Mouse (Mus musculus): ENCODE measurements around the gene Ndel1. TPM values are rescaled to one million over a fixed set of nuclear protein-coding genes. Genes with fewer than 3 reads are reported as not detected.

Gene Ndel1
- total and polyA plus RNA-seq, 3 experiments: 31.1 to 46.9 (median 35.2) TPM

DNA sequence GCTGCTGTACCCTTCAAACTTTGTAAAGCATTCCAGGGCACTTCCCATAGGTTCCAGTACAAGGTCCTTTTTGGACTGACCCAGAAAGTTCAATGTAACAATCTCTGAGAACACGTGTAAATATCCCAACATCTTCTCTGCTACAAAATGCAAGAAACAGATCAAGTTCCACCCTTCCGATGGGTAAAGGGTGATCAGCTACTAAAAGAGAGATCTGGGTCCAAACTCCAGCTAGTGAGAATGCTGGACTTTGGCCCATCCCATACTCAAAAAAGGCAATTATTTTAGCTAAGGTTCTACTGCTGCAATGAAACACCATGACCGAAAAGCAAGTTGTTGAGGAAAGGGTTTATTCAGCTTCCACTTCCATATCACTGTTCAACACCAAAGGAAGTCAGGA lies 17.0 kb downstream of the Ndel1 start:
- TF ChIP-seq SIN3A (IDR thresholded peaks at IDR 0.05; ENCODE audit: low read length) (no peak), EP300 (IDR thresholded peaks at IDR 0.05; ENCODE audit: low read length) (no peak), JUND (conservative IDR thresholded peaks at IDR 0.05; ENCODE audit: low read depth, low read length) (no peak)
- H3K27me3 ChIP-seq (replicated peaks): no peaks in the 10 kb centered on the region
- H3K79me2 ChIP-seq (replicated peaks; ENCODE audit: control insufficient read depth, extremely low read depth, insufficient read depth, poor library complexity, severe bottlenecking): peaks cover 26% of the 10 kb centered on the region
- no peak overlapping the region for H3K27ac ChIP-seq (ENCODE audit: insufficient read depth, low read depth)
- no peak overlapping the region for H3K4me2 ChIP-seq (ENCODE audit: insufficient read depth, low read depth, poor library complexity, severe bottlenecking)
- H3K4me3 ChIP-seq (replicated peaks in 1 of 3; ENCODE audit: low read depth in 2 of 3, low read length in 2 of 3, poor library complexity in 1 of 3): no peak overlapping the region
- H3K9ac ChIP-seq (ENCODE audit: insufficient read depth, low read depth): no peak overlapping the region
- dilution Hi-C loops (cut with MboI; ENCODE audit: extremely low pct_ligation_motif_present, extremely low pct_unique_long_range_greater_than_20kb, low sequenced_read_pairs) (no loop called here), in situ Hi-C loops (cut with MboI; ENCODE audit: low pct_ligation_motif_present, low pct_unique_long_range_greater_than_20kb, low sequenced_read_pairs) (no loop called here)
- peaks cover 0 to 5% of the 10 kb centered on the region in 2 experiments for H3K36me3 ChIP-seq (replicated peaks in 1 of 2; ENCODE audit: control insufficient read depth in 1 of 2, insufficient read depth in 1 of 2, low read length in 1 of 2)
- peaks cover 2 to 39% of the 10 kb centered on the region in 2 experiments; a peak in 2 of 4 replicates for H3K4me1 ChIP-seq (ENCODE audit: control insufficient read depth in 1 of 2, insufficient read depth in 2 of 2)
- DNase-seq (ENCODE audit: extremely low read depth): no peak
- H3K9me3 ChIP-seq (replicated peaks; ENCODE audit: low read length): no peaks in the 10 kb centered on the region

DNA sequence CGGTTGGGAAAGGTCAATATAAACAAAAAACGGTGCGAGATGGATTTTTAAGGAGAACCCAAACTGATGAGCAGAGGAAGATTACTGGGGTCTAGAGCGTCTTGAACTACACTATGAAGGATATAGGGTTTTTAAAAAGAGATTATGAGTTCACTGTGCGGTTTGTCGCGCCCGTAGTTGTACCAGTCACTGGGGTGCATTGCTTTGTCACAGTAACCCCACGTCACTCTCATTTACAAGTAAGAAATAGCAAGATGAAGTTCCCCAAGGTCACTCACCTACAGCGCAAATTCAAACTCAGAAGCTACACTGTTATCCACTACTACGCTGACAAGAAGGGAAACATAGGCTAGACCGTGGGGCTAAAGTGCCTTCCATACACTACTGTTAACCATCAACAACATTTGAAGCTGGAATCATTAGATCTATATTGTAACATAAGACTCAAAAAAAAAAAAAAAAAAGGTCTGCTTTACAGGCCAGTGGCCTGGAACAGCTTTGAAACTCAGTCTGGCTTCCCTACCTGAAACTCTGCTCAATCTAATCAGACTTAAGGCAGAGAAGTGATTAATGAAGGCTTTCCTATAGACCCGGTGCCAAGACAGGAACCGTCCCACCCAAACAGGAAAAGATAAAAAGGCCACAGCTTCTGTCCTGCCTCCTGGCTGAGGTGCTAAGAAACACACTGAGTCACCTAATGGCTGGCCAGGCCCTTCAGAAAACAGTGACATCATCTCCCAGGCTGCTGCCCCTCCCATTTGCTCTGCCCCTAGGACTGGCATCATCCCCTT lies 17.9 kb downstream of the Ndel1 start:
- H3K4me3 ChIP-seq (replicated peaks in 1 of 3; ENCODE audit: low read depth in 2 of 3, low read length in 2 of 3, poor library complexity in 1 of 3): peak overlapping the region; percentile 63 to 92 (median 77)
- H3K9ac ChIP-seq (ENCODE audit: insufficient read depth, low read depth): peak overlapping the region; percentile 97
- peaks cover 2 to 37% of the 10 kb centered on the region in 2 experiments; a peak in 2 of 4 replicates for H3K4me1 ChIP-seq (ENCODE audit: control insufficient read depth in 1 of 2, insufficient read depth in 2 of 2)
- H3K79me2 ChIP-seq (replicated peaks; ENCODE audit: control insufficient read depth, extremely low read depth, insufficient read depth, poor library complexity, severe bottlenecking): peaks cover 33% of the 10 kb centered on the region
- H3K4me2 ChIP-seq (ENCODE audit: insufficient read depth, low read depth, poor library complexity, severe bottlenecking): peak overlapping the region; percentile 92
- dilution Hi-C loops (cut with MboI; ENCODE audit: extremely low pct_ligation_motif_present, extremely low pct_unique_long_range_greater_than_20kb, low sequenced_read_pairs) (no loop called here), in situ Hi-C loops (cut with MboI; ENCODE audit: low pct_ligation_motif_present, low pct_unique_long_range_greater_than_20kb, low sequenced_read_pairs) (no loop called here)
- DNase-seq (ENCODE audit: extremely low read depth): peak; percentile 75
- no peaks in the 10 kb centered on the region for H3K27me3 ChIP-seq (replicated peaks)
- H3K9me3 ChIP-seq (replicated peaks; ENCODE audit: low read length): no peaks in the 10 kb centered on the region
- peak overlapping the region; percentile 10; the same call in 1 of the 2 replicates for H3K27ac ChIP-seq (ENCODE audit: insufficient read depth, low read depth)
- H3K36me3 ChIP-seq (replicated peaks in 1 of 2; ENCODE audit: control insufficient read depth in 1 of 2, insufficient read depth in 1 of 2, low read length in 1 of 2): peaks cover 0 to 9% of the 10 kb centered on the region in 2 experiments
- TF ChIP-seq ZC3H11A (IDR thresholded peaks at IDR 0.05; ENCODE audit: low read depth, low read length) (no peak), MYC (IDR thresholded peaks at IDR 0.05; ENCODE audit: low read depth, low read length) (no peak), CTCF (conservative IDR thresholded peaks at IDR 0.05 in 1 of 2, IDR thresholded peaks at IDR 0.05 in 1 of 2; ENCODE audit: low read depth in 2 of 2, low read length in 2 of 2) (no peak), E2F4 (IDR thresholded peaks at IDR 0.05; ENCODE audit: insufficient replicate concordance, low read depth, low read length) (no peak), EP300 (IDR thresholded peaks at IDR 0.05; ENCODE audit: low read length) (no peak), MXI1 (IDR thresholded peaks at IDR 0.05; ENCODE audit: low read depth, low read length) (no peak), GABPA (IDR thresholded peaks at IDR 0.05; ENCODE audit: insufficient replicate concordance, low read depth, low read length) (no peak), HCFC1 (IDR thresholded peaks at IDR 0.05; ENCODE audit: low read depth, low read length) (no peak), USF2 (conservative IDR thresholded peaks at IDR 0.05; ENCODE audit: low read depth, low read length) (no peak), MAZ (IDR thresholded peaks at IDR 0.05; ENCODE audit: low read depth, low read length) (no peak; the same call in 1 of the 2 replicates), KAT2A (IDR thresholded peaks at IDR 0.05; ENCODE audit: insufficient replicate concordance, low read length) (no peak), CHD2 (IDR thresholded peaks at IDR 0.05; ENCODE audit: low read length) (no peak), ZMIZ1 (IDR thresholded peaks at IDR 0.05; ENCODE audit: low read depth, low read length) (no peak), ZKSCAN1 (IDR thresholded peaks at IDR 0.05; ENCODE audit: borderline replicate concordance, low read depth, low read length) (no peak), TBP (conservative IDR thresholded peaks at IDR 0.05; ENCODE audit: low read depth, low read length) (0 out of 2 replicates have a peak, but pooled peaks have one; percentile 26), POLR2A (IDR thresholded peaks at IDR 0.05; ENCODE audit: low read depth, low read length) (peak; percentile 57), JUN (IDR thresholded peaks at IDR 0.05; ENCODE audit: insufficient read depth, low read depth, low read length) (0 out of 2 replicates have a peak, but pooled peaks have one; percentile 37), ZNF384 (IDR thresholded peaks at IDR 0.05; ENCODE audit: low read depth, low read length) (peak; percentile 75), CHD1 (IDR thresholded peaks at IDR 0.05; ENCODE audit: low read depth, low read length) (peak; percentile 32; the same call in 1 of the 2 replicates), ELF1 (IDR thresholded peaks at IDR 0.05; ENCODE audit: low read depth, low read length) (no peak), MAX (IDR thresholded peaks at IDR 0.05; ENCODE audit: low read length) (no peak), RAD21 (IDR thresholded peaks at IDR 0.05; ENCODE audit: low read depth, low read length) (no peak), USF1 (IDR thresholded peaks at IDR 0.05; ENCODE audit: low read depth, low read length) (no peak), NELFE (IDR thresholded peaks at IDR 0.05; ENCODE audit: low read depth, low read length) (no peak), SMC3 (IDR thresholded peaks at IDR 0.05; ENCODE audit: low read depth, low read length) (no peak), RCOR1 (conservative IDR thresholded peaks at IDR 0.05; ENCODE audit: low read depth, low read length) (no peak), SIN3A (IDR thresholded peaks at IDR 0.05; ENCODE audit: low read length) (0 out of 2 replicates have a peak, but pooled peaks have one; percentile 58), UBTF (IDR thresholded peaks at IDR 0.05; ENCODE audit: low read depth, low read length) (no peak), JUND (conservative IDR thresholded peaks at IDR 0.05; ENCODE audit: low read depth, low read length) (peak; percentile 48; the same call in 1 of the 2 replicates), IRF4 (IDR thresholded peaks at IDR 0.05; ENCODE audit: low read depth, low read length) (no peak), POLR2AphosphoS2 (IDR thresholded peaks at IDR 0.05; ENCODE audit: low read depth, low read length) (no peak)
